Mouse (Mus musculus) gastrocnemius, postnatal 36 days (tissue): ENCODE measurements around the gene Tcf3. TPM values are rescaled to one million over a fixed set of nuclear protein-coding genes. Genes with fewer than 3 reads are reported as not detected.

Experiments used
- DNase-seq, 2 experiments: peaks; one replicate each; pipeline ENCODE4 v3.0.0; 2022
- intact Hi-C: fragments of 180-260 bp; cut with DNase I; formaldehyde crosslinking; loops from one replicate; pipeline ENCODE4 v1.15.1; 2025
- microRNA-seq, 2 experiments: library from miRNA; unstranded; fragments of <30 nt; microRNA quantifications; one replicate each; pipeline ENCODE4 v1.2.0; 2021
- total RNA-seq, 2 experiments: library from RNA; stranded (reverse); gene quantifications; 2 replicates each; pipeline ENCODE4 v1.2.3; 2021

The Tcf3 gene
- total RNA-seq, 2 experiments from 2014 or later: 11.0 to 12.0 TPM

DNA sequence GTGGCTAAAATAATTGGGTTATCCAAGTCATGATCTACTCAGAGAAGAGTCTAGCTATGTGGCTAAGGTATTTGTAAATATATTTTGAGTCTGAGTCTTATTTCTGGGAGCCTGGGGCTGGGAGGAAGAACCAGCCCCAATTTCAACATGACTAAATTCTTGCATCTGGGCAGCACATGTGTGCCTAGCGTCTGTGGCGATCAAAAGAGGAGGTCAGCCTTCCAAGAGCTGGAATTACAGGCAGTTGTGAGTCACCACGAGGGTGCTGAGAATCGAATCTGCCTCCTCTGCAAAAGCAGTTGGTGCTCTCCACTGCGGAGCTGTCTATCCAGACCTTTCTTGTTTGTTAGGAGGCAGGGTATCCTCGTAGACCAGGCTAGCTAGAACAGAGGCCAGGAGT lies 67.7 kb downstream of the Tcf3 start:
- intact Hi-C loops: no loop called here
- DNase-seq: no peak

DNA sequence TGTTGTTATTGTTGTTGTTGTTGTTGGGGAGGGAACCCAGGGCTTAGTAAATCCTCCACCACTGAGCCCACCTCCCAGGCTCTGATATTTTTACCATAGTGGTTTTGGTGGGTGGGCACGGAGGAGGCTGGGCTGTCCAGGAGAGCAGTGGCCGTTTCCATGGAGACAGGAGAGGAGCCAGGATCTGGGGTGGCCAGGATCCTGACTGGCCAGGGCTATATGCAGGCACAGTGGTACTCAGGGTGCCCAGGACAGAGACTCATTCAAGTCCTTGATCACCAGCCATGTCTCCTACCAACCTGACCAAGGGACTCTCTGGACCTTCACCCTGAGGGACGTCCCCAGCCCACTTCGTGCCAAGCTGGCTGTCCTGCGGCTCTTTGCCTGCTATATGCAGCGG lies 69.7 kb downstream of the Tcf3 start:
- intact Hi-C loops: no loop called here
- DNase-seq: no peak

Small RNA genes lying within 50 kb of the gene (microRNA-seq; reads per million reads assigned to microRNA genes)
- 0 reads per million in 2 experiments for gene Gm22721

Other genes with a start within 250 kb of the Tcf3 start
- 10 to 100 TPM; 12.3 to 14.3 TPM for gene Mum1, start 207.2 kb downstream of the Tcf3 start, total RNA-seq
- gene Ndufs7, start 184.5 kb downstream of the Tcf3 start, total RNA-seq: 100 to 1,000 TPM; 516 to 553 TPM
- gene Gamt, start 172.6 kb downstream of the Tcf3 start, total RNA-seq: 10 to 100 TPM; 35.1 to 59.8 TPM
- gene Dazap1, start 172.2 kb downstream of the Tcf3 start, total RNA-seq: 10 to 100 TPM; 30.0 to 40.4 TPM
- gene Rps15, start 141.2 kb downstream of the Tcf3 start, total RNA-seq: 100 to 1,000 TPM; 529 to 644 TPM
- under 1 TPM; 0.54 to 0.57 TPM for gene Apc2, start 137.7 kb downstream of the Tcf3 start, total RNA-seq
- gene 2310011J03Rik, start 113.1 kb downstream of the Tcf3 start, total RNA-seq: 1 to 10 TPM; 5.5 to 6.2 TPM
- gene Pcsk4, start 104.1 kb downstream of the Tcf3 start, total RNA-seq: 1 to 10 TPM; 1.1 to 2.0 TPM
- 1 to 10 TPM; 1.3 to 1.5 TPM for gene Reep6, start 103.7 kb downstream of the Tcf3 start, total RNA-seq
- 10 to 100 TPM; 27.4 to 38.1 TPM for gene Adamtsl5, start 85.2 kb downstream of the Tcf3 start, total RNA-seq
- under 1 TPM; 0.15 to 0.20 TPM for gene Plk5, start 77.2 kb downstream of the Tcf3 start, total RNA-seq
- gene Mex3d, start 46.0 kb downstream of the Tcf3 start, total RNA-seq: 1 to 10 TPM; 3.4 to 4.5 TPM
- 10 to 100 TPM; 95.1 to 99.9 TPM for gene Mbd3, start 34.1 kb downstream of the Tcf3 start, total RNA-seq
- gene Uqcr11, start 26.8 kb downstream of the Tcf3 start, total RNA-seq: 100 to 1,000 TPM; 825 to 866 TPM
- gene Onecut3, start 61.2 kb upstream of the Tcf3 start, total RNA-seq: not detected
- gene Atp8b3, start 105.5 kb upstream of the Tcf3 start, total RNA-seq: not detected
- gene Rexo1, start 127.9 kb upstream of the Tcf3 start, total RNA-seq: 1 to 10 TPM; 8.8 to 9.7 TPM
- 1 to 10 TPM; 1.5 TPM for gene Klf16, start 143.7 kb upstream of the Tcf3 start, total RNA-seq
- 10 to 100 TPM; 52.5 to 62.7 TPM for gene Abhd17a, start 156.7 kb upstream of the Tcf3 start, total RNA-seq
- 10 to 100 TPM; 14.5 to 14.8 TPM for gene Scamp4, start 169.2 kb upstream of the Tcf3 start, total RNA-seq
- gene Adat3, start 169.2 kb upstream of the Tcf3 start, total RNA-seq: under 1 TPM; 0.52 to 0.99 TPM
- gene Gm49322, start 172.4 kb upstream of the Tcf3 start, total RNA-seq: under 1 TPM; 0.25 to 0.26 TPM
- 10 to 100 TPM; 84.0 to 90.0 TPM for gene Csnk1g2, start 189.2 kb upstream of the Tcf3 start, total RNA-seq
- gene Btbd2, start 223.4 kb upstream of the Tcf3 start, total RNA-seq: 10 to 100 TPM; 32.1 to 33.5 TPM
- 100 to 1,000 TPM; 216 to 227 TPM for gene Mknk2, start 244.5 kb upstream of the Tcf3 start, total RNA-seq